Mouse (Mus musculus): ENCODE results near the gene Cux1. TPM values are rescaled to one million over a fixed set of nuclear protein-coding genes. Genes with fewer than 3 reads are reported as not detected.

Cux1 gene
- polyA plus RNA-seq, 1 experiment from 2014 or later = 82.3 TPM

DNA sequence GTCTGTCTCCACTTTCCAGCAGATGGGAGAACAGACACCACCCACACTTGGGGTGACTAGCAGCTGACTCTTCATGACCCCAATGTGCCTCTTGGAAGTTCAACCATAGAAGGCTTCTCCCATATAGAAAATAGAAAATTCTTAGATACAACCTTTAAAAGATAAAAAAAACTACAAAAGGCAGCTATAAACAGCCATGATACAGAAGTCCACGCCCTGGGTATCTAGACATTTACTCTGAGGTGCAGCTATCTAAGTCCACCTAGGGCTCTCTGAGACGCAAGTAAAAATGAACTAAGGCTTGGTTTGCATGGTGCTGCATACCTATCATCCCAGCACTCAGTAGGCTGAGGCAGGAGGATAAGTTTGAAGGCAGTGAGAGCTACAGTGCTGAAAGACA, 144.3 kb downstream of the Cux1 start:
- no peak overlapping the region for H3K4me3 ChIP-seq (replicated peaks)
- no peak for ATAC-seq (ENCODE audit: insufficient number of reproducible peaks, insufficient read depth, low FRiP score, low TSS enrichment, low read depth)
- peaks cover 19% of the 10 kb centered on the region for H3K4me1 ChIP-seq (replicated peaks)
- H3K9me3 ChIP-seq = no peaks in the 10 kb centered on the region
- peaks cover 15% of the 10 kb centered on the region; the same call in 1 of the 2 replicates for H3K27me3 ChIP-seq
- H3K4me2 ChIP-seq = no peak overlapping the region
- 95% methylated on average over 2 of the region's 2 CpGs for WGBS
- H3K36me3 ChIP-seq = no peaks in the 10 kb centered on the region
- H3K9ac ChIP-seq (replicated peaks) = no peak overlapping the region
- H3K27ac ChIP-seq = no peak overlapping the region

DNA sequence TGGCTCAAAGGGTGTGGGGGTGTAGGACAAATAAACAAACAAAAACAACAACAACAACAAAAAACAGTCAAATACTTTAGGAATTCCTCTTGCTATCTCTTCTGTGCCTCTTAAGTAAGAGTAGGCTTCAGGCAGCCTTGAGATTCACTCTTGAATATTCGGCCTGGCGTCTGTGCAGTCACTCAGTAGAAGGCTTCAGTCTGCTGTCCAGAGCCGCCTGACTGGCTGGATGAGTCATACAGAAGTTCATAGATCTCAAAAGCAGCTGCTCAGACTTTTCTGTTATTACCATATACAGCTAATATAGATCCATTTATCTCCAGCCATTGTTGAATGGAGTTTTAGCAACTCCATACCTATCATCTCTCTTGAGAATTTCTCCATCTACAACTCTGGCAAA, 145.4 kb downstream of the Cux1 start:
- ATAC-seq (ENCODE audit: insufficient number of reproducible peaks, insufficient read depth, low FRiP score, low TSS enrichment, low read depth) = no peak
- Histone ChIP-seq H3K27me3 (peaks cover 9% of the 10 kb centered on the region; the same call in 1 of the 2 replicates), H3K36me3 (no peaks in the 10 kb centered on the region), H3K4me3 (replicated peaks) (no peak overlapping the region), H3K4me1 (replicated peaks) (peaks cover 9% of the 10 kb centered on the region), H3K9me3 (no peaks in the 10 kb centered on the region), H3K27ac (no peak overlapping the region), H3K4me2 (no peak overlapping the region), H3K9ac (replicated peaks) (no peak overlapping the region)
- WGBS = 84% methylated on average over 3 of the region's 3 CpGs

DNA sequence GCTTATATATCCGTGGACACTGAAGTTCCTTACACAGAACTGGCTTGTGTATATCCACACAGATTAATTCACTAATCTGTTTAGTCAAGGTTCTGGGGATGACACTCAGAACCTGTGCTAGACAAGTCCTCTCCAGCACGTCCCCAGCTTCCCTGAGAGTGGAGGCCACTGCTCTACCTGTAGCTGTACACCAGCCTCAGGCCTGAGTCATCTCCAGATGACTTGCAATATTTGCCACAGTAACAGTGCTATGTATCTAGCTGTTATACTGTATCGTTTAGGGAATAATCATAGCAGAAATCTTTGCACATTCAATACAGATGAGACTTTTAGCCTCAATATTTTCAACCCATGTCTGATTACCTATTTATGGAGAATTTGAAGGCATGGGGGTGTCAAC, 146.0 kb downstream of the Cux1 start:
- H3K9me3 ChIP-seq = no peaks in the 10 kb centered on the region
- no peak overlapping the region for H3K9ac ChIP-seq (replicated peaks)
- peaks cover 4% of the 10 kb centered on the region for H3K4me1 ChIP-seq (replicated peaks)
- H3K4me3 ChIP-seq (replicated peaks) = no peak overlapping the region
- no peak overlapping the region for H3K4me2 ChIP-seq
- ATAC-seq (ENCODE audit: insufficient number of reproducible peaks, insufficient read depth, low FRiP score, low TSS enrichment, low read depth) = no peak
- H3K36me3 ChIP-seq = no peaks in the 10 kb centered on the region
- 87% methylated on average over 3 of the region's 3 CpGs for WGBS
- H3K27me3 ChIP-seq = peaks cover 3% of the 10 kb centered on the region; the same call in 1 of the 2 replicates
- H3K27ac ChIP-seq = no peak overlapping the region

DNA sequence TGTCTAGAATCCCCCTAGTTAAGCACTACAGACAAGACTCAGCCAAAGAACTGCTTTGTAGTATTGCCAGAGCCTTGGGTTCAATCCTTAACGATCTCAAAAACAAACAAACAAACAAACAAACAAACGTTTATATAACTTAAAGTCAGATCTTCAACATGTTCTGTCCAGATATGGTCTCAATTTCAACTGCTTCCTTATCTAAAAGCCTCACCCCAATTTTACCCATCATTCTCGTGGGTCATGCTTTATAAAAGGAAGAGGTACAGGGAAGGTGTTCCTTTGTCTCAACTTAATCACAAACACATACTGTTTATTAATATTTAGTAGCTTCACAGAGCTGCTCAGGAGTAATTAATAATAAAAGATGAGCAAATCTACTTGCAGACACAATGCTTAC, 146.9 kb downstream of the Cux1 start:
- no peak overlapping the region for H3K4me2 ChIP-seq
- H3K9me3 ChIP-seq = no peaks in the 10 kb centered on the region
- H3K27me3 ChIP-seq = no peaks in the 10 kb centered on the region; the same call in 1 of the 2 replicates
- H3K4me1 ChIP-seq (replicated peaks) = peaks cover under 1% of the 10 kb centered on the region
- no peak overlapping the region for H3K27ac ChIP-seq
- H3K36me3 ChIP-seq = no peaks in the 10 kb centered on the region
- no peak overlapping the region for H3K9ac ChIP-seq (replicated peaks)
- ATAC-seq (ENCODE audit: insufficient number of reproducible peaks, insufficient read depth, low FRiP score, low TSS enrichment, low read depth) = no peak
- no peak overlapping the region for H3K4me3 ChIP-seq (replicated peaks)
- WGBS = 86% methylated on average over 3 of the region's 3 CpGs

DNA sequence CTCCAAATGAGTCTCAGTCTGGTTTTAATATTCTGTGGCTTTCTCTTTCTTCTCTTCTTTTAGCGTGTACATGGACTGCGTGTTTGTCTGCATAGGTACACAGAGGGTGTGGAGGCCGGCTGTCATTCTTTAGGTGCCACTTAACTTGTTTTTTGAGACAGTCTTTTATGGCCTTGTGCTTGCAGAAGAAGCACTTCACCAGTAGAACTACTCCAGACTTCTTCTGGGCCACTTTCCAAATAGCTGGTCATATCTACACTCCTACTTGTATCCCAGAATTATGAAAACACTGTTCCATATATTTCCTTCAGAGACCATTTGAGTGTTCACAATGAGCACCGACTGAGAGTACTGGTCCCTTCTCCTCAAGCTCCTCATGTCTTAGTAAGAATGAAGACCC, 149.4 kb downstream of the Cux1 start:
- Histone ChIP-seq H3K4me3 (replicated peaks) (no peak overlapping the region), H3K9me3 (no peaks in the 10 kb centered on the region), H3K36me3 (no peaks in the 10 kb centered on the region), H3K27ac (no peak overlapping the region), H3K4me1 (replicated peaks) (peaks cover 6% of the 10 kb centered on the region; the same call in 1 of the 2 replicates), H3K9ac (replicated peaks) (no peak overlapping the region), H3K4me2 (no peak overlapping the region), H3K27me3 (no peaks in the 10 kb centered on the region)
- 88% methylated on average over 4 of the region's 4 CpGs for WGBS
- ATAC-seq (ENCODE audit: insufficient number of reproducible peaks, insufficient read depth, low FRiP score, low TSS enrichment, low read depth) = no peak

DNA sequence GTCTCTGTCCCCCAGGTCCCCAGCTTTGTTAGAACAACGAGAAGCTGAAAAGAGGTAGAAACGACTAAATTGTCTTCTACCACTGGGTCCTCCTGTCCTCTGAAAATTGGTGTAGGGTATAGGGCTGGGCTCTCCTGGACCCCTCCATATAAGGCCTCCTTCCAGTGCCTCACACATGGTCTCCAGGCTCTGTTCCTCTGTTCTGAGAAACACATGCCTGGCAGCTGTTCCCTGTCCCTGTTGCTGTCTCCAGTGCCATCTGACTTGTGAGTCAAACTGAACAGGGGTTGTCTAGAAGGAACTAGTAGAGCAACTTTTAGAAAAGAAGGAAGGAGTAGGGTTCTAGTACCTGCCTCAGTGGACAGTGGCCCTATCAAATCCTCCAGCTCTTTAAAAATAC, 152.8 kb downstream of the Cux1 start:
- H3K36me3 ChIP-seq = no peaks in the 10 kb centered on the region
- no peak overlapping the region for H3K9ac ChIP-seq (replicated peaks)
- H3K4me2 ChIP-seq = no peak overlapping the region
- H3K9me3 ChIP-seq = no peaks in the 10 kb centered on the region
- 0 out of 2 replicates have a peak, but pooled peaks cover under 1% of the 10 kb centered on the region for H3K27me3 ChIP-seq
- no peak overlapping the region for H3K27ac ChIP-seq
- no peak for ATAC-seq (ENCODE audit: insufficient number of reproducible peaks, insufficient read depth, low FRiP score, low TSS enrichment, low read depth)
- peaks cover 21% of the 10 kb centered on the region for H3K4me1 ChIP-seq (replicated peaks)
- 65% methylated on average over 2 of the region's 2 CpGs for WGBS
- H3K4me3 ChIP-seq (replicated peaks) = no peak overlapping the region

DNA sequence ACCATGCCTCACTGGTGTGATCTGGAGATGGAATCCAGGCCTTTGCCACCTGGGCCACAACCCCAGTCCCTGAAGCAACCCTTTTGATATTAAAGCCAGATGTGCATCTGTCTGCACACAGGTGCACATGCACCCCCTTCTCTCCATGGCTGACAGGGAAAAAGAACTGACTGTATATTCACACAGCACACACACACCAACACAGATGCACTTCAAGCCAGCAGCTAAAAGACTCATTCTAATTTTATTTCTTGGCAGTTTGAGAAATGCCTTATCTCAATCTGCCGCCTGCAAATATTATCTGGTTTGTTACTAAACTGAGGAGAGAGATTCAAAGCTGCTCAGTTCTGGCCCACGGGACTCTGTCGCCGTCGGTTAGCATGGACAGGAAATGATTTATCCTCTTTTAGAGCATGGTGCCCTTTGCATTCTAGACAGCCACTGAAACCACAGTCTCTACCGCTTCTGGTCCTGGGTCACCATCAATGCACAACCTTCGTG, 156.6 kb downstream of the Cux1 start:
- 38% methylated on average over 7 of the region's 7 CpGs for WGBS
- no peak for ATAC-seq (ENCODE audit: insufficient number of reproducible peaks, insufficient read depth, low FRiP score, low TSS enrichment, low read depth)
- Histone ChIP-seq H3K27me3 (peaks cover 19% of the 10 kb centered on the region; the same call in 1 of the 2 replicates), H3K27ac (no peak overlapping the region), H3K4me2 (no peak overlapping the region), H3K4me3 (replicated peaks) (no peak overlapping the region), H3K4me1 (replicated peaks) (peaks cover 25% of the 10 kb centered on the region), H3K36me3 (peaks cover 10% of the 10 kb centered on the region), H3K9ac (replicated peaks) (no peak overlapping the region), H3K9me3 (peaks cover 7% of the 10 kb centered on the region; the same call in 1 of the 2 replicates)

DNA sequence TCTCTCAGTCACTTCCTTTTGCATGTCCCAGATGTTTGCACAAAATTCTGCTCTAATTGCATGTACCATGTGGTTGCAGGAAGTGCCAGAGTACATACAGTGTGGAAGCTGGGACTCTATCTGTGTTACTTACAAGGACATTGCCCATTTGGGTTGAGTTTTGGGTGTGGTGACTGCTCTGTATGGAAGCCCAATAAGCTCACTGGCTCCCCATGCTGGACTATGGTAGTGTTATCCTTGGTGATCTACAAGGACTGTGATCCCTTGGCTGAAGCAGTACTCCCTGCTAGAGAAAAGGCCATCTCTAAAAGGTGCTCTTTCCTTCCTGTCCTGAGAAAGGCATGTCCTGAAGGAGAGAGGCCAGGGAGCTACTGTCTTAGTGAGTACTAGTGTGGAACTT, 160.9 kb downstream of the Cux1 start:
- ATAC-seq (ENCODE audit: insufficient number of reproducible peaks, insufficient read depth, low FRiP score, low TSS enrichment, low read depth) = no peak
- peaks cover 10% of the 10 kb centered on the region for H3K36me3 ChIP-seq
- no peak overlapping the region for H3K4me3 ChIP-seq (replicated peaks)
- H3K27ac ChIP-seq = no peak overlapping the region
- no peak overlapping the region for H3K4me2 ChIP-seq
- H3K9me3 ChIP-seq = peaks cover 7% of the 10 kb centered on the region; the same call in 1 of the 2 replicates
- H3K9ac ChIP-seq (replicated peaks) = no peak overlapping the region
- peaks cover 39% of the 10 kb centered on the region for H3K4me1 ChIP-seq (replicated peaks)
- peaks cover 23% of the 10 kb centered on the region for H3K27me3 ChIP-seq

DNA sequence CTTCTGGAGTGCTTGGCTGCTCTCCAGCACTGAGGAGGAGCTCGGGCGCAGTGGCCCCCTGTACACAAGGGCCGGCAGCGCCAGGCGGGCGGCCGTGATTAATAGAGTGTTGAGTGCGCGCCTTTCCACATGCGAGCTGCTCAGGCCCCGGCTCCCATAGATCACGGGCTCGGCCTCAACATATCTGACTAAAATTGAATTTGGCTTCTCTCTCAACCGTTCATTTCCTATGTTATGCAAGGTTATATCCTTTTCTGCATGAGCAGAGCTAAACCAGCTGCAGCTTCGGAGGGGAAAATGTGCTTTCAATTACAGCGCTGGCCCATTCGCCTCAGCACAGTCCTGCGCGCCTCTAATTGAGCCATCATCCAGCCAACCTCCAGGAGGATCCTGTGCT, 163.7 kb downstream of the Cux1 start:
- WGBS = 12% methylated on average over 19 of the region's 19 CpGs
- Histone ChIP-seq H3K36me3 (peaks cover 10% of the 10 kb centered on the region), H3K27me3 (peaks cover 24% of the 10 kb centered on the region), H3K9ac (replicated peaks) (no peak overlapping the region), H3K27ac (peak overlapping the region; percentile 69), H3K4me3 (replicated peaks) (no peak overlapping the region), H3K4me1 (replicated peaks) (peaks cover 22% of the 10 kb centered on the region), H3K9me3 (peaks cover 7% of the 10 kb centered on the region; the same call in 1 of the 2 replicates), H3K4me2 (peak overlapping the region; percentile 39)
- peak; percentile 96 for ATAC-seq (ENCODE audit: insufficient number of reproducible peaks, insufficient read depth, low FRiP score, low TSS enrichment, low read depth)

DNA sequence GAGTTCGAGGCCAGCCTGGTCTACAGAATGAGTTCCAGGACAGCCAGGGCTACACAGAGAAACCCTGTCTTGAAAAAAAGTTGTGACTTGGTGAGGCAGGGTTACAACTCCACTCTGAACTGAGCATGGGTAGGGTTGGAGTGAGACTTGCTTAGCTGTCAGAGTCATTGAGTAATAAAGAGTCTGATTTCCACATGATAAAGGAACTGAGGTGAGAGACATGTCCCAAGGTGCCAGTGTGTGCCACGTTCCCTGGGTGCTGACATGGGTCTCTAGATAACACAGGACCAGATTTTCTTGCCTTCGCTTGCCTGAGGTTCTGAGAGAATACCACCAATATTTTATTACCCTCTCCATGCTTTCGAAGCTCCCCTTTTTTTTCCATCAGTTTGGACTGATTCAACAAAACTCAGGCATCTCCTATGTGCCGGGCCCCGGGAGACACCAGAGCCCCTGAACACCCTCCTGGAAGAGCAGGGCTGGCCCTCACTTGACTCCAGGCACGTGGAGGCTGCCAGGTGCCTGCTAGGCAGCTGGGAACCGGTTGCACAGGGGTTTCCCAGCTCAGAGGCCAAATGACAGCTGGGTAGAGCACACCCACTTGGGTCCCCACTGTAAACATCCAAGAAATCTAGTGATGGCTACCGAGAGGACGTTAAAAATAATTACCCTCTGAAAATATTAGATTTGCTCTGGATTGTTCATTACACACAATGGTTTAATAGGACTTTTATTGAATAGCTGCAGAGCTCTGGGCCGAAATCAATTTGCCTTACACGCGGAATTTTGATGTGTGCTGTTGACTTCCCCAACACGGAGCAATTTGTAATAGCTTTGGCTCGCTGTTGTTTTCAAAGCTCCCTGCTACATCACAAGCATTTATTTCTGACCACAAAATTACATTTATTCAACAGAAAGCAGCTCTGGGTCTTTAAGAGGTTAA, 164.4 kb downstream of the Cux1 start:
- peak; percentile 64 for ATAC-seq (ENCODE audit: insufficient number of reproducible peaks, insufficient read depth, low FRiP score, low TSS enrichment, low read depth)
- WGBS = 29% methylated on average over 15 of the region's 15 CpGs
- Histone ChIP-seq H3K9me3 (peaks cover 5% of the 10 kb centered on the region; the same call in 1 of the 2 replicates), H3K27me3 (peaks cover 26% of the 10 kb centered on the region), H3K4me2 (peak overlapping the region; percentile 39), H3K4me3 (replicated peaks) (0 out of 2 replicates have a peak overlapping the region, but pooled peaks have one; percentile 2), H3K4me1 (replicated peaks) (peaks cover 22% of the 10 kb centered on the region), H3K36me3 (peaks cover 6% of the 10 kb centered on the region), H3K27ac (peak overlapping the region; percentile 69), H3K9ac (replicated peaks) (no peak overlapping the region)

DNA sequence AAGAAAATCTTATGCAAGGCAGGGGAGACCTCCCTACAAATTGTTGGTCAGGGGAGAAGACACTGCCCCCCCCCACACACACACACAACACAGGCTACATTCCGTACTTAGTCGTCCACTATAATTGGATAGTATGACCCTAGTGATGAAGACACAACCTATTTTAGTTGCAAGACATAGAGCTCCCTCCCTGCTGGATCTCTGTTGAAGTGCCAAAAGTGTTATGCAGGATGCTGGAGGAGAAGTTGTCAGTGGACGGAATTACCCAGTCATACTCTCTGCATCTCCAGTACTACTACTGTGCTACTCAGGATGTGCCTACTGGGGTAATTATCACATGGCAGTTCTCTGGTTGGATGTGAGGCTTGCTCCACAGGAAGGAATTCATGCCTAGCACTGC, 168.6 kb downstream of the Cux1 start:
- no peak overlapping the region for H3K27ac ChIP-seq
- no peaks in the 10 kb centered on the region for H3K9me3 ChIP-seq
- H3K4me1 ChIP-seq (replicated peaks) = peaks cover 34% of the 10 kb centered on the region
- ATAC-seq (ENCODE audit: insufficient number of reproducible peaks, insufficient read depth, low FRiP score, low TSS enrichment, low read depth) = no peak
- H3K4me2 ChIP-seq = no peak overlapping the region
- 93% methylated on average over 3 of the region's 3 CpGs for WGBS
- no peaks in the 10 kb centered on the region for H3K36me3 ChIP-seq
- H3K4me3 ChIP-seq (replicated peaks) = no peak overlapping the region
- no peak overlapping the region for H3K9ac ChIP-seq (replicated peaks)
- H3K27me3 ChIP-seq = peaks cover 29% of the 10 kb centered on the region
